Mouse (Mus musculus): ENCODE measurements around the gene Mau2. TPM values are rescaled to one million over a fixed set of nuclear protein-coding genes. Genes with fewer than 3 reads are reported as not detected.
"Not testable (repeated sequence)": the region's sequence is repeated elsewhere in the genome, so short reads cannot be mapped to it uniquely, and the experiment has no call there.

Gene Mau2
- polyA plus RNA-seq, 1 experiment from 2014 or later, result 77.9 TPM

GRCm38 (mm10) chr8:70073682-70074081 is 31.1 kb upstream of the Mau2 start:
- H3K9ac ChIP-seq (replicated peaks; ENCODE audit: low read depth, low read length), result no peak overlapping the region
- peaks cover 31% of the 10 kb centered on the region for H3K36me3 ChIP-seq (ENCODE audit: control insufficient read depth, insufficient read depth, low read length)
- ATAC-seq (ENCODE audit: low read depth), result no peak
- no peaks in the 10 kb centered on the region for H3K4me1 ChIP-seq (ENCODE audit: control insufficient read depth, insufficient read depth, low read length)
- no peaks in the 10 kb centered on the region for H3K9me3 ChIP-seq (ENCODE audit: control insufficient read depth, low read length)
- WGBS, result 88% methylated on average over 1 of the region's 1 CpGs
- no peak overlapping the region for H3K4me2 ChIP-seq (ENCODE audit: low read depth, low read length)
- no peaks in the 10 kb centered on the region for H3K27me3 ChIP-seq (ENCODE audit: control insufficient read depth, insufficient read depth, low read length)
- H3K4me3 ChIP-seq (ENCODE audit: low read depth, low read length), result no peak overlapping the region
- H3K27ac ChIP-seq (ENCODE audit: low read depth, low read length), result no peak overlapping the region

GRCm38 (mm10) chr8:70073120-70073519 is 30.6 kb upstream of the Mau2 start:
- Histone ChIP-seq H3K4me2 (ENCODE audit: low read depth, low read length) (no peak overlapping the region), H3K27ac (ENCODE audit: low read depth, low read length) (no peak overlapping the region), H3K4me3 (ENCODE audit: low read depth, low read length) (no peak overlapping the region), H3K9me3 (ENCODE audit: control insufficient read depth, low read length) (no peaks in the 10 kb centered on the region), H3K27me3 (ENCODE audit: control insufficient read depth, insufficient read depth, low read length) (no peaks in the 10 kb centered on the region), H3K4me1 (ENCODE audit: control insufficient read depth, insufficient read depth, low read length) (no peaks in the 10 kb centered on the region), H3K36me3 (ENCODE audit: control insufficient read depth, insufficient read depth, low read length) (peaks cover 35% of the 10 kb centered on the region), H3K9ac (replicated peaks; ENCODE audit: low read depth, low read length) (no peak overlapping the region)
- no peak for ATAC-seq (ENCODE audit: low read depth)
- WGBS, result 68% methylated on average over 8 of the region's 8 CpGs

- 11% methylated on average over 24 of the region's 27 CpGs for WGBS
- Histone ChIP-seq H3K4me2 (ENCODE audit: low read depth, low read length) (no peak within 1 kb of the TSS), H3K27me3 (ENCODE audit: control insufficient read depth, insufficient read depth, low read length) (no peaks in the 10 kb centered on the region), H3K9me3 (ENCODE audit: control insufficient read depth, low read length) (no peaks in the 10 kb centered on the region), H3K4me1 (ENCODE audit: control insufficient read depth, insufficient read depth, low read length) (no peaks in the 10 kb centered on the region), H3K4me3 (ENCODE audit: low read depth, low read length) (no peak within 1 kb of the TSS), H3K36me3 (ENCODE audit: control insufficient read depth, insufficient read depth, low read length) (peaks cover 35% of the 10 kb centered on the region), H3K9ac (replicated peaks; ENCODE audit: low read depth, low read length) (no peak within 1 kb of the TSS), H3K27ac (ENCODE audit: low read depth, low read length) (no peak within 1 kb of the TSS)
- peak; percentile 52; the same call in 1 of the 2 replicates for ATAC-seq (ENCODE audit: low read depth)
These were observed 30.0 kb upstream of the Mau2 start, which contains the start of gene Tm6sf2 for GRCm38 (mm10) chr8:70072441-70073069. TSS of gene Tm6sf2 (plus strand) at chr8:70072924.

GRCm38 (mm10) chr8:70071836-70072440 is 29.4 kb upstream of the Mau2 start:
- 71% methylated on average over 2 of the region's 2 CpGs for WGBS
- Histone ChIP-seq H3K9ac (replicated peaks; ENCODE audit: low read depth, low read length) (no peak overlapping the region), H3K27me3 (ENCODE audit: control insufficient read depth, insufficient read depth, low read length) (no peaks in the 10 kb centered on the region), H3K4me3 (ENCODE audit: low read depth, low read length) (no peak overlapping the region), H3K4me2 (ENCODE audit: low read depth, low read length) (no peak overlapping the region), H3K9me3 (ENCODE audit: control insufficient read depth, low read length) (no peaks in the 10 kb centered on the region), H3K4me1 (ENCODE audit: control insufficient read depth, insufficient read depth, low read length) (no peaks in the 10 kb centered on the region), H3K36me3 (ENCODE audit: control insufficient read depth, insufficient read depth, low read length) (peaks cover 37% of the 10 kb centered on the region), H3K27ac (ENCODE audit: low read depth, low read length) (no peak overlapping the region)
- ATAC-seq (ENCODE audit: low read depth), result no peak

GRCm38 (mm10) chr8:70057721-70058120 is 15.2 kb upstream of the Mau2 start:
- H3K9me3 ChIP-seq (ENCODE audit: control insufficient read depth, low read length), result no peaks in the 10 kb centered on the region
- no peak for ATAC-seq (ENCODE audit: low read depth)
- no peak overlapping the region for H3K4me3 ChIP-seq (ENCODE audit: low read depth, low read length)
- H3K9ac ChIP-seq (replicated peaks; ENCODE audit: low read depth, low read length), result no peak overlapping the region
- no peak overlapping the region for H3K27ac ChIP-seq (ENCODE audit: low read depth, low read length)
- 92% methylated on average over 1 of the region's 1 CpGs for WGBS
- H3K4me1 ChIP-seq (ENCODE audit: control insufficient read depth, insufficient read depth, low read length), result no peaks in the 10 kb centered on the region
- H3K36me3 ChIP-seq (ENCODE audit: control insufficient read depth, insufficient read depth, low read length), result peaks cover 75% of the 10 kb centered on the region
- H3K27me3 ChIP-seq (ENCODE audit: control insufficient read depth, insufficient read depth, low read length), result no peaks in the 10 kb centered on the region
- H3K4me2 ChIP-seq (ENCODE audit: low read depth, low read length), result no peak overlapping the region

GRCm38 (mm10) chr8:70050434-70050833 is 7.9 kb upstream of the Mau2 start:
- not testable (repeated sequence) for H3K27me3 ChIP-seq (ENCODE audit: control insufficient read depth, insufficient read depth, low read length); H3K4me3 ChIP-seq (ENCODE audit: low read depth, low read length); ATAC-seq (ENCODE audit: low read depth); H3K4me2 ChIP-seq (ENCODE audit: low read depth, low read length); H3K9ac ChIP-seq (replicated peaks; ENCODE audit: low read depth, low read length); H3K4me1 ChIP-seq (ENCODE audit: control insufficient read depth, insufficient read depth, low read length); H3K27ac ChIP-seq (ENCODE audit: low read depth, low read length); H3K9me3 ChIP-seq (ENCODE audit: control insufficient read depth, low read length)
- 95% methylated on average over 5 of the region's 5 CpGs for WGBS
- peaks cover 43% of the 10 kb centered on the region for H3K36me3 ChIP-seq (ENCODE audit: control insufficient read depth, insufficient read depth, low read length)

GRCm38 (mm10) chr8:70049662-70050061 is 7.1 kb upstream of the Mau2 start:
- H3K4me2 ChIP-seq (ENCODE audit: low read depth, low read length), result no peak overlapping the region
- H3K27ac ChIP-seq (ENCODE audit: low read depth, low read length), result no peak overlapping the region
- H3K9ac ChIP-seq (replicated peaks; ENCODE audit: low read depth, low read length), result no peak overlapping the region
- H3K4me3 ChIP-seq (ENCODE audit: low read depth, low read length), result no peak overlapping the region
- H3K9me3 ChIP-seq (ENCODE audit: control insufficient read depth, low read length), result no peaks in the 10 kb centered on the region
- H3K36me3 ChIP-seq (ENCODE audit: control insufficient read depth, insufficient read depth, low read length), result peaks cover 35% of the 10 kb centered on the region
- no peaks in the 10 kb centered on the region for H3K27me3 ChIP-seq (ENCODE audit: control insufficient read depth, insufficient read depth, low read length)
- no peak for ATAC-seq (ENCODE audit: low read depth)
- no peaks in the 10 kb centered on the region for H3K4me1 ChIP-seq (ENCODE audit: control insufficient read depth, insufficient read depth, low read length)

GRCm38 (mm10) chr8:70043996-70044395 is 1.5 kb upstream of the Mau2 start:
- Histone ChIP-seq H3K4me2 (ENCODE audit: low read depth, low read length) (peak overlapping the region; percentile 96), H3K27ac (ENCODE audit: low read depth, low read length) (no peak overlapping the region), H3K9ac (replicated peaks; ENCODE audit: low read depth, low read length) (no peak overlapping the region; the same call in 1 of the 2 replicates), H3K9me3 (ENCODE audit: control insufficient read depth, low read length) (no peaks in the 10 kb centered on the region), H3K36me3 (ENCODE audit: control insufficient read depth, insufficient read depth, low read length) (peaks cover 5% of the 10 kb centered on the region; the same call in 1 of the 2 replicates), H3K27me3 (ENCODE audit: control insufficient read depth, insufficient read depth, low read length) (no peaks in the 10 kb centered on the region; the same call in 1 of the 2 replicates), H3K4me1 (ENCODE audit: control insufficient read depth, insufficient read depth, low read length) (peaks cover 20% of the 10 kb centered on the region), H3K4me3 (ENCODE audit: low read depth, low read length) (peak overlapping the region; percentile 99)
- ATAC-seq (ENCODE audit: low read depth), result no peak
- 92% methylated on average over 5 of the region's 5 CpGs for WGBS

- 2% methylated on average over 47 of the region's 47 CpGs for WGBS
- ATAC-seq (ENCODE audit: low read depth), result no peak; the same call in 1 of the 2 replicates
These were observed 518 bp downstream of the Mau2 start for GRCm38 (mm10) chr8:70041885-70042546.

More at GRCm38 (mm10) chr8:70041885-70042546, 518 bp downstream of the Mau2 start:
- Histone ChIP-seq H3K27ac (ENCODE audit: low read depth, low read length) (peak overlapping the region; percentile 87), H3K27me3 (ENCODE audit: control insufficient read depth, insufficient read depth, low read length) (no peaks in the 10 kb centered on the region; the same call in 1 of the 2 replicates), H3K4me3 (ENCODE audit: low read depth, low read length) (peak overlapping the region; percentile 99), H3K9ac (replicated peaks; ENCODE audit: low read depth, low read length) (peak overlapping the region; percentile 93), H3K36me3 (ENCODE audit: control insufficient read depth, insufficient read depth, low read length) (no peaks in the 10 kb centered on the region), H3K4me1 (ENCODE audit: control insufficient read depth, insufficient read depth, low read length) (peaks cover 20% of the 10 kb centered on the region), H3K4me2 (ENCODE audit: low read depth, low read length) (peak overlapping the region; percentile 95), H3K9me3 (ENCODE audit: control insufficient read depth, low read length) (no peaks in the 10 kb centered on the region)
